Mouse (Mus musculus) layer of hippocampus, postnatal 14 days (tissue): ENCODE data around the gene Arl6ip1. TPM values are rescaled to one million over a fixed set of nuclear protein-coding genes. Genes with fewer than 3 reads are reported as not detected.

ENCODE experiments used
- DNase-seq, 2 experiments: peaks; one replicate each; pipeline ENCODE4 v3.0.0; 2021 to 2022; ENCODE audit warnings: low spot score in 2 of 2, mixed read lengths in 1 of 2
- total RNA-seq, 2 experiments: library from RNA; stranded (reverse); gene quantifications; 2 replicates each; pipeline ENCODE4 v1.2.3; 2021

Gene Arl6ip1
- total RNA-seq, 2 experiments from 2014 or later = 255 to 263 TPM

- DNase-seq = no peak
Measured at GRCm38 (mm10) chr7:118117539-118118210, 11.8 kb downstream of the Arl6ip1 start.

GRCm38 (mm10) chr7:118116787-118117538, 12.5 kb downstream of the Arl6ip1 start:
- DNase-seq = no peak

- DNase-seq = peak; percentile 94 to 95
Measured at GRCm38 (mm10) chr7:118115877-118116568, 13.4 kb downstream of the Arl6ip1 start, which contains the start of gene Rps15a. Gene Rps15a (minus strand): TSS chr7:118116188.

- DNase-seq = no peak
Measured at GRCm38 (mm10) chr7:118115533-118115876, 14.0 kb downstream of the Arl6ip1 start.

- DNase-seq = no peak
Measured at GRCm38 (mm10) chr7:118113541-118114297, 15.7 kb downstream of the Arl6ip1 start.

- DNase-seq = no peak
Measured at GRCm38 (mm10) chr7:118111128-118111527, 18.3 kb downstream of the Arl6ip1 start.

- no peak for DNase-seq
Measured at GRCm38 (mm10) chr7:118107671-118108070, 21.8 kb downstream of the Arl6ip1 start.

GRCm38 (mm10) chr7:118104458-118105052, 24.9 kb downstream of the Arl6ip1 start:
- no peak for DNase-seq

- no peak for DNase-seq
Measured at GRCm38 (mm10) chr7:118103462-118104379, 25.7 kb downstream of the Arl6ip1 start.

- no peak for DNase-seq
Measured at GRCm38 (mm10) chr7:118102678-118103461, 26.6 kb downstream of the Arl6ip1 start.

- DNase-seq = peak; percentile 49 to 76
Measured at GRCm38 (mm10) chr7:118102231-118102630, 27.2 kb downstream of the Arl6ip1 start.

GRCm38 (mm10) chr7:118097615-118098014, 31.8 kb downstream of the Arl6ip1 start:
- DNase-seq = no peak

- DNase-seq = no peak
Measured at GRCm38 (mm10) chr7:118079987-118080386, 49.5 kb downstream of the Arl6ip1 start.

- DNase-seq = no peak
Measured at GRCm38 (mm10) chr7:118079097-118079496, 50.4 kb downstream of the Arl6ip1 start.

Other genes with a start within 250 kb of the Arl6ip1 start
- 100 to 1,000 TPM; 360 to 422 TPM for gene Rps15a, start 13.5 kb downstream of the Arl6ip1 start, total RNA-seq
- gene Smg1, start 114.0 kb upstream of the Arl6ip1 start, total RNA-seq = 10 to 100 TPM; 69.4 to 73.2 TPM